Mouse (Mus musculus) C2C12 (cell line): ENCODE data around the gene Zfp46. TPM values are rescaled to one million over a fixed set of nuclear protein-coding genes. Genes with fewer than 3 reads are reported as not detected.

Experiments
- H3K27me3 ChIP-seq: one replicate; pipeline ENCODE4 v1.6.1; 2011; ENCODE audit not compliant: control insufficient read depth, insufficient read depth, insufficient read length
- H3K36me3 ChIP-seq: one replicate; pipeline ENCODE4 v1.6.1; 2011; ENCODE audit not compliant: control insufficient read depth, insufficient read depth
- H3K4me3 ChIP-seq: one replicate; pipeline ENCODE4 v1.5.1; 2011; ENCODE audit warnings: mild to moderate bottlenecking, control low read depth; ENCODE audit not compliant: poor library complexity, insufficient read depth, severe bottlenecking
- H3K79me2 ChIP-seq: one replicate; pipeline ENCODE4 v1.6.1; 2011; ENCODE audit not compliant: control insufficient read depth, insufficient read depth
- H3K79me3 ChIP-seq: one replicate; pipeline ENCODE4 v1.6.1; 2011; ENCODE audit warnings: low read depth, control low read depth
- H3ac ChIP-seq: one replicate; pipeline ENCODE3; 2011; ENCODE audit warnings: low read depth; ENCODE audit not compliant: control insufficient read depth, insufficient read length
- CEBPB ChIP-seq: IDR thresholded peaks from one replicate; pipeline ENCODE4 v1.6.1; 2011; ENCODE audit warnings: low read depth, mild to moderate bottlenecking, control low read depth, moderate library complexity
- CTCF ChIP-seq: IDR thresholded peaks from one replicate; pipeline ENCODE4 v1.5.1; 2011; ENCODE audit not compliant: control insufficient read depth, insufficient read depth, insufficient read length
- FOSL1 ChIP-seq: IDR thresholded peaks from one replicate; pipeline ENCODE4 v1.8.0; 2011; ENCODE audit warnings: mild to moderate bottlenecking, low read length; ENCODE audit not compliant: poor library complexity, insufficient read depth, severe bottlenecking
- MAX ChIP-seq: IDR thresholded peaks from one replicate; pipeline ENCODE4 v1.6.1; 2011; ENCODE audit warnings: mild to moderate bottlenecking, control low read depth
- MYOD1 ChIP-seq: IDR thresholded peaks from one replicate; pipeline ENCODE4 v1.6.1; 2011; ENCODE audit warnings: low read depth; ENCODE audit not compliant: control insufficient read depth, insufficient read length
- MYOG ChIP-seq: IDR thresholded peaks from one replicate; pipeline ENCODE4 v1.6.1; 2011; ENCODE audit not compliant: control insufficient read depth, insufficient read length; ENCODE audit errors: extremely low read depth
- USF1 ChIP-seq: IDR thresholded peaks from one replicate; pipeline ENCODE4 v1.6.1; 2011; ENCODE audit warnings: low read depth, mild to moderate bottlenecking, control low read depth, moderate library complexity
- long read RNA-seq, 2 experiments: library from polyadenylated mRNA; unstranded; transcript quantifications; one replicate each; pipeline ENCODE4 v2.0.0; 2019 to 2020
- polyA plus RNA-seq: library from polyadenylated mRNA; unstranded; fragments of >200 nt; fragmentation: generic; extraction: Trizol; gene quantifications from one replicate; pipeline ENCODE4 v1.2.1, GENCODE M21; 2012; ENCODE audit warnings: missing spikeins

The Zfp46 gene
- polyA plus RNA-seq: 5.2 TPM
- long read RNA-seq, experiment 1, full-length matches to known transcripts: 1 of 4 reads
- long read RNA-seq, experiment 1, partial matches to known transcripts: 0 of 4 reads
- long read RNA-seq, experiment 1, other reads (novel, unspliced or antisense): 3 of 4 reads
- long read RNA-seq, experiment 2, full-length matches to known transcripts: 9 of 10 reads
- long read RNA-seq, experiment 2, partial matches to known transcripts: 0 of 10 reads
- long read RNA-seq, experiment 2, other reads (novel, unspliced or antisense): 1 of 10 reads

GRCm38 (mm10) chr4:136284455-136284854 lies at the start of gene Zfp46:
Gene Zfp46, plus strand, starts transcription at chr4:136284683.
- Histone ChIP-seq H3K79me2 (peaks cover 25% of the 10 kb centered on the region), H3K79me3 (peaks cover 15% of the 10 kb centered on the region), H3K36me3 (peaks cover 24% of the 10 kb centered on the region), H3K27me3 (no peaks in the 10 kb centered on the region), H3ac (peak within 1 kb of the TSS; percentile 48), H3K4me3 (peak within 1 kb of the TSS; percentile 57)
- no peak for TF ChIP-seq CEBPB
- no peak for TF ChIP-seq USF1
- no peak for TF ChIP-seq MYOD1
- no peak for TF ChIP-seq CTCF
- no peak for TF ChIP-seq FOSL1
- no peak for TF ChIP-seq MYOG
- TF ChIP-seq MAX: no peak

GRCm38 (mm10) chr4:136238669-136239068 lies 45.8 kb upstream of the Zfp46 start:
- H3K27me3 ChIP-seq: no peaks in the 10 kb centered on the region
- no peaks in the 10 kb centered on the region for H3K36me3 ChIP-seq

GRCm38 (mm10) chr4:136239111-136239510 lies 45.4 kb upstream of the Zfp46 start:
- Histone ChIP-seq H3K79me2 (no peaks in the 10 kb centered on the region), H3ac (no peak overlapping the region), H3K4me3 (no peak overlapping the region), H3K36me3 (no peaks in the 10 kb centered on the region), H3K79me3 (no peaks in the 10 kb centered on the region), H3K27me3 (no peaks in the 10 kb centered on the region)
- TF ChIP-seq USF1 (no peak), FOSL1 (no peak), MYOD1 (no peak)

More at GRCm38 (mm10) chr4:136238669-136239068, 45.8 kb upstream of the Zfp46 start:
- TF ChIP-seq FOSL1 (no peak), MAX (no peak), CEBPB (no peak), CTCF (no peak), MYOD1 (no peak), USF1 (no peak), MYOG (no peak)
- H3ac ChIP-seq: no peak overlapping the region
- H3K4me3 ChIP-seq: no peak overlapping the region
- H3K79me2 ChIP-seq: no peaks in the 10 kb centered on the region
- H3K79me3 ChIP-seq: no peaks in the 10 kb centered on the region

- H3K27me3 ChIP-seq: no peaks in the 10 kb centered on the region
- H3K4me3 ChIP-seq: no peak overlapping the region
- H3K36me3 ChIP-seq: no peaks in the 10 kb centered on the region
- TF ChIP-seq CEBPB (no peak), FOSL1 (no peak), MAX (no peak), MYOD1 (no peak), CTCF (peak; percentile 59), MYOG (no peak), USF1 (no peak)
- no peaks in the 10 kb centered on the region for H3K79me2 ChIP-seq
- no peak overlapping the region for H3ac ChIP-seq
- H3K79me3 ChIP-seq: no peaks in the 10 kb centered on the region
Observed at GRCm38 (mm10) chr4:136239622-136240021, 44.9 kb upstream of the Zfp46 start.

GRCm38 (mm10) chr4:136240123-136240522 lies 44.4 kb upstream of the Zfp46 start:
- Histone ChIP-seq H3K4me3 (no peak overlapping the region), H3K27me3 (no peaks in the 10 kb centered on the region), H3K79me2 (no peaks in the 10 kb centered on the region), H3K36me3 (no peaks in the 10 kb centered on the region), H3ac (no peak overlapping the region), H3K79me3 (no peaks in the 10 kb centered on the region)
- TF ChIP-seq MYOD1 (no peak), MYOG (no peak), USF1 (no peak), CEBPB (no peak), MAX (no peak), CTCF (no peak), FOSL1 (no peak)

- Histone ChIP-seq H3ac (no peak overlapping the region), H3K4me3 (no peak overlapping the region), H3K79me2 (no peaks in the 10 kb centered on the region), H3K36me3 (no peaks in the 10 kb centered on the region), H3K27me3 (no peaks in the 10 kb centered on the region), H3K79me3 (no peaks in the 10 kb centered on the region)
- TF ChIP-seq MAX: no peak
- no peak for TF ChIP-seq MYOG
- no peak for TF ChIP-seq USF1
- no peak for TF ChIP-seq MYOD1
- no peak for TF ChIP-seq CEBPB
Observed at GRCm38 (mm10) chr4:136240955-136241354, 43.5 kb upstream of the Zfp46 start.
